Mouse (Mus musculus): Measurements from ENCODE around the gene Olfr955. TPM values are rescaled to one million over a fixed set of nuclear protein-coding genes. Genes with fewer than 3 reads are reported as not detected.

The Olfr955 gene
- polyA plus RNA-seq (2015; fragmentation: Illumina TruSeq; extraction: RNeasy Lipid Tissue Mini Kit (QIAGEN cat#74804); ENCODE audit: insufficient read depth, low read depth, low replicate concordance), result not detected

DNA sequence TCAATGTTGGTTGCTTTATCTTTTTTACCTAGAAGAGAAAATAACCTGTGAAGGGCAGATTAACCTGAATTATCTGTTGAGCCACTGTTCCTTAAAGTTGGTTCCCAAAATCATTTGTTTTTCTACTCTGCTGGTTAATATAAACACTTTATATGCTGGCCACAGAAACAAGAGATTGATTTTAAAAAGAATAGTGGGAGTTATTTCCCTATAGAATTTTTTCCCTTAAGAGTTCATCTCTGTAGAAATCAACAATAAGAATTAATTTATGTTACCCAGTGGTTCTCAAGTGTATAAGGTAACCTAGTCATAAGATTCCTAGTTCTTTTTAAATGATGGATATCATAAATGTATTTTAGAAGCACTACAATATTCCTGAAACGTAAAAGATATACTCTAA, at the start of gene Olfr955:
Gene Olfr955 (minus strand): TSS at position 101 of the 400 bp plus-strand sequence.

DNA sequence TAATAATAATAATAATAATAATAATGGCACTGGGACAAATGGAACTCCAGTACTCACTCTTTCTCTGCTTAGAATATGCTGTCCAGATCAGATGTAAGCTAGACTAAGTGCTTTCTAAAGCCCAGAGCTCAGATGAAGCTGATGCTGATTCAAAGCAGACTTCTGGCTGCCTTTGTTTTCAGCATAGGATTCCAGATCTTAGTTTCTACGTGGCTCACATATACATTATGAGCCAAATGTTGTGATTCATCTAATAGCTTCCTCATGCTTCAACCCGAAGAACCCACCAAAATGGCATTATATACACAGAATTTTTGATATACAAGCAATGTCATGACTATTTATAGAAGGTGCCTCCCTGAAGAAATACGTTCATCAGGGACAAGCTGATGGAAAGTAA, 43.8 kb upstream of the Olfr955 start, which contains the start of gene Olfr957:
Gene Olfr957 (minus strand): TSS at position 279 of the 400 bp plus-strand sequence.

DNA sequence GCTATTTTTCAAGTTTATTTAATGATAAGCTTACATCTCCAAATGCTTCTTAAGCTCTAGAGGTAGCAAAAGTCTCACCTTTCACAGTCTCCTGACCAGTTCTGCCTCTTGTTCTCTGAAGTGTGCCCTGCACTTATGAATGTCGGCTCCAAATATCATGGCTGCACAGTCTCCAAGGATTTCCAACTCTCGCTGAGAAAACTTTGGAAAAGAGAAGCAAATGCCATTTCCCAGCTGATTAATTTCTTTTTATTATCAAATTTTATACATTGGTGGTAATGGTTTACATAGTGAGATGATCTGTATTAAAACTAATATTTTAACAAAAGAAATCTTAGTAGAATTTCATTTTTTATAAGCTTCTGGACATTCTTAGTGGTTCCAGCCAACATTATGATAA, 22.2 kb upstream of the Olfr955 start, which contains the start of gene Olfr44:
Gene Olfr44 (minus strand): TSS at position 101 of the 400 bp plus-strand sequence.

DNA sequence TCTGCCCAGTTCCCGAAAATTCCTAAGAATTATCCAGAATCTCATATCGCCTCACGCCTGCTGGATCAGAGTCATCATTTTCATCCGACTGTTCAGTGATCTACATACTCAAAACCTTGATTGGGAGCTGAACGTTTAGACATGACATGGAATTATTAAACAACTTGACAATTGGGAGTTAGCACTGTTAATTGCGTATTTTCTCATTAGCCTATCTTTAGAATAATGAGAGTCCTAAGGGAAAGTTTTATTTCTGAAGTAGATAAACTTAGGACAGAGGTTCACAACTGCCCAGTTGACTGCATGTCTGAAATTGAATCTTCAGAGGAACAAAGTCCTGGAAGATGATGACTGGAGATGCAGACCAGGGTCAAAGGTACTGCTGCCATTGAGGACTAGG, 15.3 kb downstream of the Olfr955 start, which contains the start of gene Olfr954:
Gene Olfr954 (plus strand): TSS at position 301 of the 400 bp plus-strand sequence.

DNA sequence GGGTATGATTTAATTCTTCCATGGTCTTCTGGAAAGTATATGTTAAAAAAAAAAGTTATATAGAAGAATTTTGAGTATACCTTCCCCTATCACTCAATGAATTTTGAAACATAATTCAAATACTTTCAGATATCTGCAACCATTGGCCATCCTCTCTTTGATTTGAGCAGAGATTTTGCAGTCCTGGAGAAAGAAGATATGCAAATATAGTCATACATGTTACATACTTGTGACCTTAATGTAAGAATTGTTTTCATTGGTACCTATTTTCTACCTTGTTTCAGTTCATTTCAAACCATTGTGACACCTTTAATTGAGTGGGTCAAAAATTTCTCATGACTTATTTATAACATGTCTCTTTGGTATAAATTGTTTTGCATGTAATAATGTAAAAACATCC, 44.7 kb downstream of the Olfr955 start, which contains the start of gene Olfr952:
Gene Olfr952 (minus strand): TSS at position 101 of the 400 bp plus-strand sequence.

Other genes with a start within 250 kb of the Olfr955 start
- not detected for gene Olfr1537, start 221.9 kb downstream of the Olfr955 start, polyA plus RNA-seq (2015; fragmentation: Illumina TruSeq; extraction: RNeasy Lipid Tissue Mini Kit (QIAGEN cat#74804); ENCODE audit: insufficient read depth, low read depth, low replicate concordance)
- gene Olfr945, start 195.1 kb downstream of the Olfr955 start, polyA plus RNA-seq (2015; fragmentation: Illumina TruSeq; extraction: RNeasy Lipid Tissue Mini Kit (QIAGEN cat#74804); ENCODE audit: insufficient read depth, low read depth, low replicate concordance), result not detected
- gene Olfr948, start 145.9 kb downstream of the Olfr955 start, polyA plus RNA-seq (2015; fragmentation: Illumina TruSeq; extraction: RNeasy Lipid Tissue Mini Kit (QIAGEN cat#74804); ENCODE audit: insufficient read depth, low read depth, low replicate concordance), result not detected
- not detected for gene Olfr951, start 84.5 kb downstream of the Olfr955 start, polyA plus RNA-seq (2015; fragmentation: Illumina TruSeq; extraction: RNeasy Lipid Tissue Mini Kit (QIAGEN cat#74804); ENCODE audit: insufficient read depth, low read depth, low replicate concordance)
- gene Olfr952, start 44.8 kb downstream of the Olfr955 start, polyA plus RNA-seq (2015; fragmentation: Illumina TruSeq; extraction: RNeasy Lipid Tissue Mini Kit (QIAGEN cat#74804); ENCODE audit: insufficient read depth, low read depth, low replicate concordance), result not detected
- not detected for gene Olfr954, start 15.2 kb downstream of the Olfr955 start, polyA plus RNA-seq (2015; fragmentation: Illumina TruSeq; extraction: RNeasy Lipid Tissue Mini Kit (QIAGEN cat#74804); ENCODE audit: insufficient read depth, low read depth, low replicate concordance)
- gene Olfr44, start 22.1 kb upstream of the Olfr955 start, polyA plus RNA-seq (2015; fragmentation: Illumina TruSeq; extraction: RNeasy Lipid Tissue Mini Kit (QIAGEN cat#74804); ENCODE audit: insufficient read depth, low read depth, low replicate concordance), result not detected
- not detected for gene Olfr957, start 43.9 kb upstream of the Olfr955 start, polyA plus RNA-seq (2015; fragmentation: Illumina TruSeq; extraction: RNeasy Lipid Tissue Mini Kit (QIAGEN cat#74804); ENCODE audit: insufficient read depth, low read depth, low replicate concordance)
- gene Olfr958, start 82.1 kb upstream of the Olfr955 start, polyA plus RNA-seq (2015; fragmentation: Illumina TruSeq; extraction: RNeasy Lipid Tissue Mini Kit (QIAGEN cat#74804); ENCODE audit: insufficient read depth, low read depth, low replicate concordance), result not detected
- gene Olfr959, start 103.6 kb upstream of the Olfr955 start, polyA plus RNA-seq (2015; fragmentation: Illumina TruSeq; extraction: RNeasy Lipid Tissue Mini Kit (QIAGEN cat#74804); ENCODE audit: insufficient read depth, low read depth, low replicate concordance), result not detected
- gene AW551984, start 132.5 kb upstream of the Olfr955 start, polyA plus RNA-seq (2015; fragmentation: Illumina TruSeq; extraction: RNeasy Lipid Tissue Mini Kit (QIAGEN cat#74804); ENCODE audit: insufficient read depth, low read depth, low replicate concordance), result 2.0 TPM
- gene Olfr148, start 138.7 kb upstream of the Olfr955 start, polyA plus RNA-seq (2015; fragmentation: Illumina TruSeq; extraction: RNeasy Lipid Tissue Mini Kit (QIAGEN cat#74804); ENCODE audit: insufficient read depth, low read depth, low replicate concordance), result not detected
- not detected for gene Olfr960, start 149.4 kb upstream of the Olfr955 start, polyA plus RNA-seq (2015; fragmentation: Illumina TruSeq; extraction: RNeasy Lipid Tissue Mini Kit (QIAGEN cat#74804); ENCODE audit: insufficient read depth, low read depth, low replicate concordance)
- not detected for gene Olfr961, start 173.1 kb upstream of the Olfr955 start, polyA plus RNA-seq (2015; fragmentation: Illumina TruSeq; extraction: RNeasy Lipid Tissue Mini Kit (QIAGEN cat#74804); ENCODE audit: insufficient read depth, low read depth, low replicate concordance)
- not detected for gene Olfr963, start 195.3 kb upstream of the Olfr955 start, polyA plus RNA-seq (2015; fragmentation: Illumina TruSeq; extraction: RNeasy Lipid Tissue Mini Kit (QIAGEN cat#74804); ENCODE audit: insufficient read depth, low read depth, low replicate concordance)
- gene Olfr149, start 235.2 kb upstream of the Olfr955 start, polyA plus RNA-seq (2015; fragmentation: Illumina TruSeq; extraction: RNeasy Lipid Tissue Mini Kit (QIAGEN cat#74804); ENCODE audit: insufficient read depth, low read depth, low replicate concordance), result not detected
- not detected for gene Olfr965, start 239.4 kb upstream of the Olfr955 start, polyA plus RNA-seq (2015; fragmentation: Illumina TruSeq; extraction: RNeasy Lipid Tissue Mini Kit (QIAGEN cat#74804); ENCODE audit: insufficient read depth, low read depth, low replicate concordance)